Mouse (Mus musculus) midbrain, embryonic 13.5 days (tissue): Measurements from ENCODE around the gene Mnt. TPM values are rescaled to one million over a fixed set of nuclear protein-coding genes. Genes with fewer than 3 reads are reported as not detected.

ENCODE experiments used
- ATAC-seq: fragments of 200-750 bp; cut with Nextera tagmentation; 2 replicates; pipeline ENCODE4 v1.8.0; 2017; ENCODE audit warnings: mild to moderate bottlenecking, moderate TSS enrichment, moderate library complexity
- H3K27ac ChIP-seq: fragments of 300-500 bp; sonication (generic); 2 replicates; pipeline ENCODE4 v1.5.1; 2015; ENCODE audit warnings: inconsistent platforms, mild to moderate bottlenecking, moderate library complexity
- H3K27me3 ChIP-seq: fragments of 300-500 bp; sonication (generic); 2 replicates; pipeline ENCODE4 v1.6.1; 2015; ENCODE audit warnings: mild to moderate bottlenecking, inconsistent platforms
- H3K36me3 ChIP-seq: fragments of 300-500 bp; sonication (generic); 2 replicates; pipeline ENCODE4 v1.6.1; 2015; ENCODE audit warnings: mild to moderate bottlenecking, inconsistent platforms
- H3K4me1 ChIP-seq: fragments of 300-500 bp; sonication (generic); replicated peaks from 2 replicates; pipeline ENCODE4 v1.6.1; 2015; ENCODE audit warnings: inconsistent platforms
- H3K4me2 ChIP-seq: fragments of 300-500 bp; sonication (generic); replicated peaks from 2 replicates; pipeline ENCODE4 v1.6.1; 2015; ENCODE audit warnings: moderate library complexity, mild to moderate bottlenecking, inconsistent platforms
- H3K4me3 ChIP-seq: fragments of 300-500 bp; sonication (generic); replicated peaks from 2 replicates; pipeline ENCODE4 v1.5.1; 2015; ENCODE audit warnings: mild to moderate bottlenecking, inconsistent platforms
- H3K9ac ChIP-seq: fragments of 300-500 bp; sonication (generic); replicated peaks from 2 replicates; pipeline ENCODE4 v1.6.1; 2015; ENCODE audit warnings: mild to moderate bottlenecking, inconsistent platforms
- H3K9me3 ChIP-seq: fragments of 300-500 bp; sonication (generic); 2 replicates; pipeline ENCODE4 v1.6.1; 2016; ENCODE audit warnings: mild to moderate bottlenecking, inconsistent platforms
- WGBS: fragments of 180-500 bp; shearing (Covaris S2); methylation state at CpG from one replicate; pipeline ENCODE4 v1.1.7; 2015; 5-methylcytosine and 5-hydroxymethylcytosine counted together
- polyA plus RNA-seq: library from polyadenylated mRNA; unstranded; fragments of >200 nt; fragmentation: Nextera tagmentation; extraction: Ambion mirVana; gene quantifications from 2 replicates; pipeline ENCODE4 v1.2.1, GENCODE M21; 2015

Mnt gene
- polyA plus RNA-seq, 1 experiment from 2014 or later = 9.1 TPM

GRCm38 (mm10) chr11:74839860-74840715 is 9.4 kb downstream of the Mnt start:
- ATAC-seq = no peak
- no peaks in the 10 kb centered on the region for H3K9me3 ChIP-seq
- H3K27me3 ChIP-seq = 0 out of 2 replicates have a peak, but pooled peaks cover 3% of the 10 kb centered on the region
- H3K27ac ChIP-seq = no peak overlapping the region
- no peak overlapping the region for H3K4me2 ChIP-seq
- peaks cover 36% of the 10 kb centered on the region for H3K4me1 ChIP-seq
- WGBS = 93% methylated on average over 19 of the region's 19 CpGs
- no peak overlapping the region for H3K4me3 ChIP-seq
- H3K36me3 ChIP-seq = peaks cover 55% of the 10 kb centered on the region
- no peak overlapping the region for H3K9ac ChIP-seq

- peaks cover 32% of the 10 kb centered on the region for H3K4me1 ChIP-seq
Observed at GRCm38 (mm10) chr11:74840739-74841138, 10.0 kb downstream of the Mnt start.

GRCm38 (mm10) chr11:74841366-74841765 is 10.6 kb downstream of the Mnt start:
- H3K9ac ChIP-seq = 0 out of 2 replicates have a peak overlapping the region, but pooled peaks have one; percentile 1
- no peaks in the 10 kb centered on the region for H3K9me3 ChIP-seq
- no peak overlapping the region for H3K4me2 ChIP-seq
- peaks cover 61% of the 10 kb centered on the region for H3K36me3 ChIP-seq
- no peak for ATAC-seq
- H3K27me3 ChIP-seq = 0 out of 2 replicates have a peak, but pooled peaks cover 3% of the 10 kb centered on the region
- H3K27ac ChIP-seq = no peak overlapping the region
- 60% methylated on average over 9 of the region's 9 CpGs for WGBS
- H3K4me3 ChIP-seq = no peak overlapping the region
- H3K4me1 ChIP-seq = peaks cover 26% of the 10 kb centered on the region

More at GRCm38 (mm10) chr11:74840739-74841138, 10.0 kb downstream of the Mnt start:
- no peak overlapping the region for H3K4me3 ChIP-seq
- no peak for ATAC-seq
- H3K9me3 ChIP-seq = no peaks in the 10 kb centered on the region
- peaks cover 60% of the 10 kb centered on the region for H3K36me3 ChIP-seq
- H3K27me3 ChIP-seq = 0 out of 2 replicates have a peak, but pooled peaks cover 3% of the 10 kb centered on the region
- H3K4me2 ChIP-seq = no peak overlapping the region
- 94% methylated on average over 8 of the region's 8 CpGs for WGBS
- no peak overlapping the region for H3K9ac ChIP-seq
- no peak overlapping the region for H3K27ac ChIP-seq

GRCm38 (mm10) chr11:74842045-74842444 is 11.3 kb downstream of the Mnt start:
- H3K36me3 ChIP-seq = peaks cover 56% of the 10 kb centered on the region
- no peak overlapping the region for H3K9ac ChIP-seq
- H3K4me3 ChIP-seq = no peak overlapping the region
- H3K27me3 ChIP-seq = no peaks in the 10 kb centered on the region
- H3K4me1 ChIP-seq = peaks cover 19% of the 10 kb centered on the region
- H3K9me3 ChIP-seq = no peaks in the 10 kb centered on the region
- H3K4me2 ChIP-seq = no peak overlapping the region
- no peak overlapping the region for H3K27ac ChIP-seq
- WGBS = 83% methylated on average over 13 of the region's 13 CpGs
- no peak for ATAC-seq

GRCm38 (mm10) chr11:74842656-74843434 is 12.1 kb downstream of the Mnt start:
- Histone ChIP-seq H3K36me3 (peaks cover 50% of the 10 kb centered on the region), H3K27ac (no peak overlapping the region), H3K4me3 (no peak overlapping the region), H3K27me3 (no peaks in the 10 kb centered on the region), H3K4me2 (no peak overlapping the region), H3K9me3 (no peaks in the 10 kb centered on the region), H3K4me1 (peaks cover 13% of the 10 kb centered on the region), H3K9ac (no peak overlapping the region)
- WGBS = 93% methylated on average over 22 of the region's 22 CpGs
- ATAC-seq = no peak

- Histone ChIP-seq H3K9ac (no peak overlapping the region), H3K36me3 (peaks cover 50% of the 10 kb centered on the region), H3K4me2 (no peak overlapping the region), H3K27ac (no peak overlapping the region), H3K4me1 (peaks cover 16% of the 10 kb centered on the region), H3K27me3 (no peaks in the 10 kb centered on the region), H3K4me3 (no peak overlapping the region), H3K9me3 (no peaks in the 10 kb centered on the region)
- 78% methylated on average over 2 of the region's 2 CpGs for WGBS
- ATAC-seq = no peak
Observed at GRCm38 (mm10) chr11:74843435-74843714, 12.7 kb downstream of the Mnt start.

GRCm38 (mm10) chr11:74843761-74844160 is 13.0 kb downstream of the Mnt start:
- no peak for ATAC-seq
- no peak overlapping the region for H3K9ac ChIP-seq
- no peak overlapping the region for H3K4me3 ChIP-seq
- H3K9me3 ChIP-seq = no peaks in the 10 kb centered on the region
- H3K4me1 ChIP-seq = peaks cover 16% of the 10 kb centered on the region
- peaks cover 50% of the 10 kb centered on the region for H3K36me3 ChIP-seq
- WGBS = 74% methylated on average over 5 of the region's 5 CpGs
- no peaks in the 10 kb centered on the region for H3K27me3 ChIP-seq
- H3K27ac ChIP-seq = no peak overlapping the region
- no peak overlapping the region for H3K4me2 ChIP-seq

GRCm38 (mm10) chr11:74845784-74846183 is 15.1 kb downstream of the Mnt start:
- H3K27me3 ChIP-seq = no peaks in the 10 kb centered on the region
- H3K27ac ChIP-seq = no peak overlapping the region
- no peak for ATAC-seq
- no peaks in the 10 kb centered on the region for H3K9me3 ChIP-seq
- WGBS = 62% methylated on average over 3 of the region's 3 CpGs
- H3K4me3 ChIP-seq = no peak overlapping the region
- H3K4me1 ChIP-seq = peaks cover 8% of the 10 kb centered on the region; the same call in 1 of the 2 replicates
- H3K36me3 ChIP-seq = peaks cover 56% of the 10 kb centered on the region
- H3K4me2 ChIP-seq = no peak overlapping the region
- H3K9ac ChIP-seq = no peak overlapping the region

GRCm38 (mm10) chr11:74847919-74848521 is 17.3 kb downstream of the Mnt start:
- ATAC-seq = peak; percentile 72
- H3K4me1 ChIP-seq = peaks cover 8% of the 10 kb centered on the region; the same call in 1 of the 2 replicates
- no peak overlapping the region for H3K9ac ChIP-seq
- 4% methylated on average over 13 of the region's 13 CpGs for WGBS
- H3K9me3 ChIP-seq = no peaks in the 10 kb centered on the region
- no peak overlapping the region for H3K4me2 ChIP-seq
- H3K36me3 ChIP-seq = peaks cover 62% of the 10 kb centered on the region
- H3K27me3 ChIP-seq = no peaks in the 10 kb centered on the region
- H3K27ac ChIP-seq = no peak overlapping the region
- no peak overlapping the region for H3K4me3 ChIP-seq

- Histone ChIP-seq H3K4me3 (no peak overlapping the region), H3K4me2 (no peak overlapping the region), H3K27ac (no peak overlapping the region), H3K27me3 (no peaks in the 10 kb centered on the region), H3K9ac (no peak overlapping the region), H3K4me1 (peaks cover 8% of the 10 kb centered on the region; the same call in 1 of the 2 replicates), H3K36me3 (peaks cover 52% of the 10 kb centered on the region), H3K9me3 (no peaks in the 10 kb centered on the region)
- WGBS = 87% methylated on average over 14 of the region's 14 CpGs
- no peak for ATAC-seq
Observed at GRCm38 (mm10) chr11:74850998-74851661, 20.4 kb downstream of the Mnt start.

GRCm38 (mm10) chr11:74857756-74858155 is 27.0 kb downstream of the Mnt start:
- Histone ChIP-seq H3K4me2 (no peak overlapping the region), H3K9ac (no peak overlapping the region), H3K27me3 (no peaks in the 10 kb centered on the region), H3K9me3 (no peaks in the 10 kb centered on the region), H3K36me3 (peaks cover 71% of the 10 kb centered on the region), H3K4me1 (no peaks in the 10 kb centered on the region), H3K27ac (no peak overlapping the region), H3K4me3 (no peak overlapping the region)
- no peak for ATAC-seq
- WGBS = 86% methylated on average over 9 of the region's 9 CpGs
